Mouse (Mus musculus) embryonic facial prominence, embryonic 11.5 days (tissue): ENCODE data around the gene Pard3b. TPM values are rescaled to one million over a fixed set of nuclear protein-coding genes. Genes with fewer than 3 reads are reported as not detected.

Experiments used
- ATAC-seq: fragments of 200-750 bp; cut with Nextera tagmentation; replicated peaks from 2 replicates; pipeline ENCODE4 v1.8.0; 2017; ENCODE audit warnings: low read depth; ENCODE audit not compliant: insufficient number of reproducible peaks, low FRiP score, low TSS enrichment
- DNase-seq: peaks from one replicate; pipeline ENCODE4 v3.0.0-alpha.2; 2015; ENCODE audit warnings: low spot score
- H3K27ac ChIP-seq: fragments of 300-500 bp; sonication (generic); replicated peaks from 2 replicates; pipeline ENCODE4 v1.5.1; 2014; ENCODE audit warnings: mild to moderate bottlenecking, low read depth, low read length, control low read depth
- H3K27me3 ChIP-seq: fragments of 300-500 bp; sonication (generic); 2 replicates; pipeline ENCODE4 v1.6.1; 2014; ENCODE audit warnings: mild to moderate bottlenecking, low read length, moderate library complexity, mixed read lengths; ENCODE audit not compliant: control insufficient read depth, insufficient read depth
- H3K36me3 ChIP-seq: fragments of 300-500 bp; sonication (generic); replicated peaks from 2 replicates; pipeline ENCODE4 v1.6.1; 2014; ENCODE audit warnings: low read depth, mild to moderate bottlenecking, low read length, moderate library complexity, mixed read lengths; ENCODE audit not compliant: control insufficient read depth, insufficient read depth
- H3K4me1 ChIP-seq: fragments of 300-500 bp; sonication (generic); 2 replicates; pipeline ENCODE4 v1.6.1; 2014; ENCODE audit warnings: low read length, mixed read lengths; ENCODE audit not compliant: control insufficient read depth, insufficient read depth
- H3K4me2 ChIP-seq: fragments of 300-500 bp; sonication (generic); 2 replicates; pipeline ENCODE4 v1.6.1; 2014; ENCODE audit warnings: low read depth, mild to moderate bottlenecking, control low read depth, low read length, moderate library complexity
- H3K4me3 ChIP-seq: fragments of 300-500 bp; sonication (generic); 2 replicates; pipeline ENCODE4 v1.5.1; 2014; ENCODE audit warnings: low read depth, low read length, control low read depth
- H3K9ac ChIP-seq: fragments of 300-500 bp; sonication (generic); replicated peaks from 2 replicates; pipeline ENCODE4 v1.6.1; 2014; ENCODE audit warnings: mild to moderate bottlenecking, control low read depth, low read length
- H3K9me3 ChIP-seq: fragments of 300-500 bp; sonication (generic); replicated peaks from 2 replicates; pipeline ENCODE4 v1.6.1; 2016; ENCODE audit warnings: mild to moderate bottlenecking, low read length, inconsistent platforms, mixed read lengths; ENCODE audit not compliant: control insufficient read depth
- WGBS: fragments of 180-500 bp; shearing (Covaris S2); extraction: QIAGEN DNeasy Blood & Tissue Kit; methylation state at CpG from one replicate; pipeline ENCODE4 v1.1.7; 2014; 5-methylcytosine and 5-hydroxymethylcytosine counted together
- polyA plus RNA-seq: library from polyadenylated mRNA; unstranded; fragments of >200 nt; fragmentation: Nextera tagmentation; extraction: Ambion mirVana; gene quantifications from 2 replicates; pipeline ENCODE4 v1.2.1, GENCODE M21; 2014

The Pard3b gene
- polyA plus RNA-seq, 1 experiment from 2014 or later, result 7.7 TPM

- ATAC-seq, result no peak
- H3K4me3 ChIP-seq, result no peak overlapping the region
- H3K9ac ChIP-seq, result no peak overlapping the region
- no peaks in the 10 kb centered on the region for H3K4me1 ChIP-seq
- DNase-seq, result no peak
- no peak overlapping the region for H3K27ac ChIP-seq
- 94% methylated on average over 2 of the region's 2 CpGs for WGBS
- no peaks in the 10 kb centered on the region for H3K36me3 ChIP-seq
- no peaks in the 10 kb centered on the region for H3K9me3 ChIP-seq
- no peak overlapping the region for H3K4me2 ChIP-seq
- no peaks in the 10 kb centered on the region for H3K27me3 ChIP-seq
These were observed 645.0 kb downstream of the Pard3b start for GRCm38 (mm10) chr1:62283624-62284023.

- Histone ChIP-seq H3K9ac (no peak overlapping the region), H3K9me3 (no peaks in the 10 kb centered on the region), H3K4me3 (no peak overlapping the region), H3K4me2 (no peak overlapping the region), H3K4me1 (no peaks in the 10 kb centered on the region), H3K36me3 (no peaks in the 10 kb centered on the region), H3K27ac (no peak overlapping the region), H3K27me3 (no peaks in the 10 kb centered on the region)
- 86% methylated on average over 6 of the region's 6 CpGs for WGBS
- DNase-seq, result no peak
- ATAC-seq, result no peak
These were observed 670.8 kb downstream of the Pard3b start for GRCm38 (mm10) chr1:62309376-62309775.

GRCm38 (mm10) chr1:62325237-62325636 is 686.6 kb downstream of the Pard3b start:
- Histone ChIP-seq H3K9ac (no peak overlapping the region), H3K4me3 (no peak overlapping the region), H3K4me1 (no peaks in the 10 kb centered on the region), H3K36me3 (no peaks in the 10 kb centered on the region), H3K27me3 (no peaks in the 10 kb centered on the region), H3K4me2 (no peak overlapping the region), H3K9me3 (no peaks in the 10 kb centered on the region), H3K27ac (no peak overlapping the region)
- WGBS, result 10% methylated on average over 5 of the region's 5 CpGs
- ATAC-seq, result no peak
- peak; percentile 43 for DNase-seq

DNA sequence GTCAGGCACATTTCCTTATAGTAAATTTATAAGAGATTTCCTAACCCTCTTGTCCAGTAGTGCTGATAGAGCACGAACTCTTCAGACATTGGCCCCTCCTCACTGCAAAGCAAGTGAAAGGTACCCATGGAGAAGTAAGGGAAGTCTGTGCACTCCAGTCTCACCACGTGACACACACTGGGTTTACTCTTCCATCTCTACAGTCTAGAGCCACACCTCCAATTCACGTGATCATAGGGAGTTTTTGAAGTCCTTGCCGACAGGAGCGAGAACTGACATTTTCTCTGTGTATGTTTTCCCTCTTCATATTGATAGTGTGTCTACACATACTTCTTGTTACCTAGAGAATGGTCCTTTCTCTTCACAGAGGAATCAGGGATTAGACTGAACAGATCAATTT is 689.1 kb downstream of the Pard3b start:
- ATAC-seq (no peak), DNase-seq (no peak)
- Histone ChIP-seq H3K4me3 (no peak overlapping the region), H3K27ac (no peak overlapping the region), H3K9me3 (no peaks in the 10 kb centered on the region), H3K9ac (no peak overlapping the region), H3K36me3 (no peaks in the 10 kb centered on the region), H3K4me2 (no peak overlapping the region), H3K27me3 (no peaks in the 10 kb centered on the region), H3K4me1 (no peaks in the 10 kb centered on the region)
- 85% methylated on average over 5 of the region's 5 CpGs for WGBS

GRCm38 (mm10) chr1:62328808-62329207 is 690.2 kb downstream of the Pard3b start:
- WGBS, result 58% methylated on average over 3 of the region's 3 CpGs
- Histone ChIP-seq H3K9me3 (no peaks in the 10 kb centered on the region), H3K27ac (no peak overlapping the region), H3K4me3 (no peak overlapping the region), H3K27me3 (no peaks in the 10 kb centered on the region), H3K36me3 (no peaks in the 10 kb centered on the region), H3K9ac (no peak overlapping the region), H3K4me2 (no peak overlapping the region), H3K4me1 (no peaks in the 10 kb centered on the region)
- no peak for DNase-seq
- ATAC-seq, result no peak

DNA sequence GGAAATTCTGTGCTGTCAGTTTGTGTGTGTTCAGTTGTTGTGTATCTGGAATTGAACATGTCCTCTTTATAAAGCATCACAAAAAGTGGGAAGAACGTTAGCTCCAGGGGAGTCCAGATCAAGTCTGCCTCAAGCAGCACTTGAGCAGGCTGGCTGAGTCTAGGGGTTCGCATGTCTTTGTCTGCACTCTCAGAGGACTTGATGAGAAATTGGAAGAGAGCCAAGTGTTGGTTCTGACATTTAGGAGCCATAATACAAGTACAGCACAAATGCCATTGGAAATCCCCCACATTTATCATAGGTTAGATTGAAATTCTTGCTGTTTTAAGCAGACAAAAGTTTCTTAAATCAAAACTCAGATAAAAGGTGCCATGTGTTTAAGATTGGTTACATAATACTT is 694.4 kb downstream of the Pard3b start:
- Histone ChIP-seq H3K4me2 (no peak overlapping the region), H3K36me3 (no peaks in the 10 kb centered on the region), H3K27ac (no peak overlapping the region), H3K9ac (no peak overlapping the region), H3K4me1 (no peaks in the 10 kb centered on the region), H3K27me3 (no peaks in the 10 kb centered on the region), H3K4me3 (no peak overlapping the region), H3K9me3 (no peaks in the 10 kb centered on the region)
- DNase-seq (no peak), ATAC-seq (no peak)
- WGBS, result 54% methylated on average over 2 of the region's 2 CpGs

DNA sequence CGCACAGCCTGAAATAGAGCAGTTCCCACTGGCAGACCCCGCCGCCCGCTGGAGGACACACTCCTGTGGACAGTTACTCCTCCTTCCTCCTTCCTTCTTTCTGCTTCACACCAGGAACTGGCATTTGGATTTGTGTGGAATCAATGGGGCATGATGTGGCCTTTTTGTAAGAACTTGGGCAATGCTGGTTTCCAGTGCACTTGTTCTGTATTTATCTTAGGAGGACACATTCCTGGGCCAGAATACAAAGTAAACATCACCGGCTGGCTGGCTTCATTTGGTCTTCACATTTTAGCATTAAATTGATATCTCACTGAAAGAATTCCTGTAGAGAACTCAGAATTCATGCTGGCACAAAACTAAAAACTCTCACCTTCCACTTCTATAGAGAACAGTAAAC is 695.6 kb downstream of the Pard3b start:
- H3K4me3 ChIP-seq, result no peak overlapping the region
- no peaks in the 10 kb centered on the region for H3K27me3 ChIP-seq
- H3K36me3 ChIP-seq, result no peaks in the 10 kb centered on the region
- H3K4me2 ChIP-seq, result no peak overlapping the region
- ATAC-seq (no peak), DNase-seq (no peak)
- no peaks in the 10 kb centered on the region for H3K9me3 ChIP-seq
- WGBS, result 91% methylated on average over 5 of the region's 5 CpGs
- no peak overlapping the region for H3K9ac ChIP-seq
- H3K27ac ChIP-seq, result no peak overlapping the region
- H3K4me1 ChIP-seq, result no peaks in the 10 kb centered on the region

DNA sequence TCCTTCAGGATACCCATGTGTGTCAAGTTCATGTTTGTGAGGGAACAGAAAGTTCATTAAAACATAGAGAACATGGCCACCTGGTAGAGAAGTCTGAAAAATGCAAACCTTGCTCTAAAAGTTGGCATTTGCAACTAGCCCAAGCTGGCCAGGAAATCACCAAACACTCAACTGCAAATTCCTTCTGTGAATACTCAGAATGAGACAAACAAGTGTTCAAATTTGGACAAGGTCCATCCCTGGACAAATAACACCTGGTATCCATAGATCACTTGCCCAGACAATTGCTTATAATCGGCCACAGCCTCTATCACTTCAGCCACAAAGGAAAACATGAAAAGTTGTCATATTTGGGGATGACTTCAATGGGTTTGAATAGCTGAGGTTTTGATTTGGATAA is 701.6 kb downstream of the Pard3b start:
- 83% methylated on average over 1 of the region's 1 CpGs for WGBS
- Histone ChIP-seq H3K9ac (no peak overlapping the region), H3K4me3 (no peak overlapping the region), H3K4me1 (no peaks in the 10 kb centered on the region), H3K27ac (no peak overlapping the region), H3K36me3 (no peaks in the 10 kb centered on the region), H3K4me2 (no peak overlapping the region), H3K27me3 (no peaks in the 10 kb centered on the region), H3K9me3 (no peaks in the 10 kb centered on the region)
- no peak for DNase-seq
- no peak for ATAC-seq
